Mouse (Mus musculus) olfactory bulb, adult 2 months (tissue): ENCODE results near the gene Defa17. TPM values are rescaled to one million over a fixed set of nuclear protein-coding genes. Genes with fewer than 3 reads are reported as not detected.
"Not testable (repeated sequence)": the region's sequence is repeated elsewhere in the genome, so short reads cannot be mapped to it uniquely, and the experiment has no call there.

ENCODE experiments used
- H3K27ac ChIP-seq: fragments of 200-500 bp; 2 replicates; pipeline ENCODE4 v1.5.1; 2012; ENCODE audit warnings: low read depth, low read length; ENCODE audit not compliant: insufficient read depth
- H3K4me1 ChIP-seq: fragments of 200-500 bp; 2 replicates; pipeline ENCODE4 v1.6.1; 2012; ENCODE audit warnings: low read length; ENCODE audit not compliant: control insufficient read depth, insufficient read depth
- H3K4me3 ChIP-seq: fragments of 200-500 bp; 2 replicates; pipeline ENCODE4 v1.5.1; 2012; ENCODE audit warnings: mild to moderate bottlenecking, low read depth, low read length, moderate library complexity; ENCODE audit not compliant: insufficient read depth
- WGBS: fragments of 180-500 bp; shearing (Covaris S2); methylation state at CpG from one replicate; pipeline ENCODE4 v1.1.7; 2018; 5-methylcytosine and 5-hydroxymethylcytosine counted together
- polyA plus RNA-seq: library from polyadenylated mRNA; stranded (reverse); fragments of >200 nt; gene quantifications from 2 replicates; pipeline ENCODE4 v1.2.4, GENCODE M21; 2012; ENCODE audit warnings: low replicate concordance; ENCODE audit not compliant: missing spikeins, insufficient read depth, insufficient read length

The Defa17 gene
- not detected in 2 replicates for polyA plus RNA-seq

DNA sequence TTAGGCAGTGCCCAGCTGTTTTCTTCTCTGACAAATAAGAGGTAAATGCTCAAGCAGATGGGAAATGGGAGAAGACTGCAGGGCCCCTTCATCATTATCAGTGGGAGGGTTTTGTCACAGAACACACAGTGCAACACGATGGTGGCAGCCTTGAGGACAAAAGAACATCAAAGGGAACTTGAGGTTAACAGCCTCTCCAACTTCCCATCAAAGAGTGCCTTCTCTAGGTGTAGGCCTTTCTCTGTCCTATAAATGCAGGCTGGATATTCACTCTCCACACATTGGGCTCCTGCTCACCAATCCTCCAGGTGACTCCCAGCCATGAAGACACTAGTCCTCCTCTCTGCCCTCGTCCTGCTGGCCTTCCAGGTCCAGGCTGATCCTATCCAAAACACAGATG lies at the start of gene Defa17:
Gene Defa17, plus strand, starts transcription at position 301 of the 400 bp plus-strand sequence.
- WGBS, result no CpG with 5 or more reads among the region's 2 CpGs
- not testable (repeated sequence) for H3K27ac ChIP-seq, H3K4me3 ChIP-seq, H3K4me1 ChIP-seq

DNA sequence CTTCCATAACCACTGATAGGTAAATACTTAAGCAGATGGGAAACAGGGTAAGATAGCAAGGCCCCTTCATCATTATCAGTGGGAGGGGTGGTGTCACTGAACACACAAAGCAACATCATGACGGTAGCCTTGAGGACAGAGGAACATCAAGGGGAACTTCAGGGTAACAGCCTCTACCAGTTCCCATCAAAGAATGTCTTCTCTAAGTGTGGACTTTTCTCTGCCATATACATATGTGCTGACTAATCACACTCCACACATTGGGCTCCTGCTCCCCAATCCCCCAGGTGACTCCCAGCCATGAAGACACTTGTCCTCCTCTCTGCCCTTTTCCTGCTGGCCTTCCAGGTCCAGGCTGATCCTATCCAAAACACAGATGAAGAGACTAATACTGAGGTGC lies 37.7 kb upstream of the Defa17 start, which contains the start of gene Defa26:
Gene Defa26, plus strand, starts transcription at position 301 of the 400 bp plus-strand sequence.
- WGBS, result 92% methylated on average over 1 of the region's 1 CpGs
- not testable (repeated sequence) for H3K27ac ChIP-seq, H3K4me1 ChIP-seq, H3K4me3 ChIP-seq

DNA sequence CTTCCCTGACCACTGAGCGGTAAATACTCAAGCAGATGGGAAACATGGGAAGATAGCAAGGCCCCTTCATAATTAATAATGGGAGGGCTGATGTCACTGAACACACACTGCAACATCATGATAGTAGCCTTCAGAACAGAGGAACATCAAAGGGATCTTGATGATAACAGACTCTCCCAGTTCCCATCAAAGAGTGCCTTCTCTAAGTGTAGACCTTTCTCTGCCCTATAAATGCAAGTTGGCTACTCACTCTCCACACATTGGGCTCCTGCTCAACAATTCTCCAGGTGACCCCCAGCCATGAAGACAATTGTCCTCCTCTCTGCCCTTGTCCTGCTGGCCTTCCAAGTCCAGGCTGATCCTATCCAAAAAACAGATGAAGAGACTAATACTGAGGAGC lies 9.9 kb downstream of the Defa17 start, which contains the start of gene Defa34:
Gene Defa34, plus strand, starts transcription at position 301 of the 400 bp plus-strand sequence.
- 100% methylated on average over 1 of the region's 1 CpGs for WGBS
- H3K4me1 ChIP-seq, H3K4me3 ChIP-seq, H3K27ac ChIP-seq: not testable (repeated sequence)

GRCm38 (mm10) chr8:21703545-21703944 lies 48.0 kb downstream of the Defa17 start, which contains the start of gene AY761184:
Gene AY761184 (minus strand): TSS chr8:21703645.
- not testable (repeated sequence) for H3K4me1 ChIP-seq, H3K27ac ChIP-seq
- WGBS, result 76% methylated on average over 2 of the region's 2 CpGs

More at GRCm38 (mm10) chr8:21703545-21703944, 48.0 kb downstream of the Defa17 start, which contains the start of gene AY761184:
- H3K4me3 ChIP-seq, result not testable (repeated sequence)

Other genes with a start within 250 kb of the Defa17 start
- gene Defa36, start 228.4 kb upstream of the Defa17 start, polyA plus RNA-seq, result not detected in 2 replicates
- not detected in 2 replicates for gene Gm7849, start 199.2 kb upstream of the Defa17 start, polyA plus RNA-seq
- gene Defa20, start 146.5 kb upstream of the Defa17 start, polyA plus RNA-seq, result not detected in 2 replicates
- not detected in 2 replicates for gene Defa32, start 126.7 kb upstream of the Defa17 start, polyA plus RNA-seq
- gene Defa37, start 90.4 kb upstream of the Defa17 start, polyA plus RNA-seq, result not detected in 2 replicates
- not detected in 2 replicates for gene Defa28, start 72.8 kb upstream of the Defa17 start, polyA plus RNA-seq
- not detected in 2 replicates for gene Gm7861, start 61.3 kb upstream of the Defa17 start, polyA plus RNA-seq
- gene Defa26, start 37.6 kb upstream of the Defa17 start, polyA plus RNA-seq, result not detected in 2 replicates
- not detected in 2 replicates for gene Defa34, start 10.0 kb downstream of the Defa17 start, polyA plus RNA-seq
- gene AY761184, start 47.9 kb downstream of the Defa17 start, polyA plus RNA-seq, result not detected in 2 replicates
- not detected in 2 replicates for gene Defa24, start 78.7 kb downstream of the Defa17 start, polyA plus RNA-seq
- gene Defb50, start 167.8 kb downstream of the Defa17 start, polyA plus RNA-seq, result not detected in 2 replicates
- not detected in 2 replicates for gene Defb2, start 184.1 kb downstream of the Defa17 start, polyA plus RNA-seq
- gene Defb10, start 203.1 kb downstream of the Defa17 start, polyA plus RNA-seq, result not detected in 2 replicates
- not detected in 2 replicates for gene Defb9, start 229.6 kb downstream of the Defa17 start, polyA plus RNA-seq